Mouse (Mus musculus): ENCODE data around the gene 2900026A02Rik.

DNA sequence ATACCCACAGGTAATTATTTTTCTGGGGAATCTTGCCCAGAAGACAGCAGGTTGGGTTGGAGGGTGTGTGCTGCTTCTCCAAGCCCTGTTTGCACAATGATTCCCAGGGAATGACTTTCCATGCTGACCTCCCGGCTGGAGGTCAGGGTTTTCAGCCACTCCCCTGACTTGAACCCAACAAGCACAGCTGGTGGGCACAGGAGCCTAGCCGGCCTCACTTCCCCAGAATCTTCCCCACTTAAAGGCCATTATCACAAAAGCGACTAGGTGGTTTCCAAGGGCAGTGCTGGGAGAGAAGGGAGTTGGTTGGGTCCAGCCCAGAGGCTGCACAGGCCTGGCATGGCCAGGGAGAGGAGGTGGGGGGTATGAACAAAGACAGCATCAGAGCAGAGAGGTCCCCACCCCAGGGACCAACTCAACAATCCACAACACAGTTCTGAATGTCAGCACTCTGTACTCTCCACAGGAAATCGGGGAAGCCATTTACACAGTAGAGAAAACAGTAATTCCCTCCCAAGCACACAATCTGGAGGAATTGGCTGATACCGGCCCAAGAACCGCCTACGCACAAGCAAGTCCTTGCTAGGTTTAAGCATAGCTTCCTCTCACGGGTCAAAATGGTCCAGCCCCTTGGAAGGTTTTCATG, 21.8 kb downstream of the 2900026A02Rik start:
- TF ChIP-seq HCFC1 (IDR thresholded peaks at IDR 0.05; ENCODE audit: borderline replicate concordance, insufficient read depth, low read length) (no peak), ZC3H11A (IDR thresholded peaks at IDR 0.05; ENCODE audit: borderline replicate concordance, low read depth, low read length) (no peak), ZNF384 (IDR thresholded peaks at IDR 0.05; ENCODE audit: low read depth, low read length) (no peak), MAFK (IDR thresholded peaks at IDR 0.05; ENCODE audit: insufficient read depth, low read depth, low read length) (no peak), CHD2 (IDR thresholded peaks at IDR 0.05; ENCODE audit: low read depth, low read length) (no peak)

All from ES-E14 (cell line).